Mouse (Mus musculus): Measurements from ENCODE around the gene Zkscan14. TPM values are rescaled to one million over a fixed set of nuclear protein-coding genes. Genes with fewer than 3 reads are reported as not detected.
A peak's percentile ranks its signal among the peaks of the same experiment; 100 is the strongest.

Gene Zkscan14
- total and polyA plus RNA-seq, 2 experiments from 2014 or later, result 6.3 to 9.8 TPM

GRCm38 (mm10) chr5:145166536-145167305 lies 34.9 kb downstream of the Zkscan14 start, which contains the start of the genes Ptcd1 and Cpsf4:
Gene Ptcd1, minus strand, starts transcription at chr5:145167108.
Gene Cpsf4, plus strand, starts transcription at chr5:145167213.
- no peak for TF ChIP-seq CTCF (IDR thresholded peaks at IDR 0.05; ENCODE audit: low read depth)
- peak; percentile 81; the same call in 1 of the 2 replicates for TF ChIP-seq EP300 (IDR thresholded peaks at IDR 0.05; ENCODE audit: low read depth)
- ATAC-seq (ENCODE audit: insufficient read depth, low read depth) (peak; percentile 93), DNase-seq (ENCODE audit: low spot score) (peak; percentile 97)
- Histone ChIP-seq H3K27ac (ENCODE audit: low read depth) (peak within 1 kb of the TSS; percentile 79), H3K4me2 (ENCODE audit: low read depth, low read length) (peak within 1 kb of the TSS; percentile 81), H3K4me1 (ENCODE audit: control insufficient read depth, insufficient read depth) (peaks cover 24% of the 10 kb centered on the region), H3K9me3 (replicated peaks; ENCODE audit: control insufficient read depth, low read length) (no peaks in the 10 kb centered on the region), H3K9ac (replicated peaks; ENCODE audit: low read depth, low read length) (peak within 1 kb of the TSS; percentile 94), H3K4me3 (ENCODE audit: low read depth, low read length) (peak within 1 kb of the TSS; percentile 79), H3K27me3 (ENCODE audit: control insufficient read depth, insufficient read depth, low read length) (no peaks in the 10 kb centered on the region), H3K36me3 (replicated peaks; ENCODE audit: control insufficient read depth, insufficient read depth, low read length) (peaks cover 32% of the 10 kb centered on the region)
- under 1% methylated on average over 47 of the region's 51 CpGs for WGBS

DNA sequence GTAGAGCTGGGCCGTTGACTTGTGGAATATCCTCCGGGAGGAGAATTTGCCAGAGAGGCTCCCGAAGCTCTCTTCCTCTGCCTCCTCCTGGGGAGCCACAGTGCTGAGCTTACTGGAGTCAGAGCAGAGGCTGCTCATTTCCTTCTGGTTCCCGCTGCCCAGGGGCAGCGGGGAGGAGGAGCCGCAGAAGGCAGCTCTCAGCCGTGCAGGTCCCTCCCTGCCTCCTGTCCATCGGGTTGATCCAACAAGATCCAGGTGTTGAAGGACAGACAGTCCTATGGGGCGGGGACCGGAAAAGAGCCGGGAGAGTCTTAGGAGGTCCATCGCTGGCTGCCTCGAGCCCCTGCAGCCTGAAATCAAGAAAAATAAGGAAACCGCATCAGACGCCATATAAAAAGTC lies 36.5 kb downstream of the Zkscan14 start:
- peaks cover 24% of the 10 kb centered on the region for H3K4me1 ChIP-seq (ENCODE audit: control insufficient read depth, insufficient read depth)
- no peak for TF ChIP-seq CTCF (IDR thresholded peaks at IDR 0.05; ENCODE audit: low read depth)
- H3K4me3 ChIP-seq (ENCODE audit: low read depth, low read length), result peak overlapping the region; percentile 12; the same call in 1 of the 2 replicates
- H3K9ac ChIP-seq (replicated peaks; ENCODE audit: low read depth, low read length), result peak overlapping the region; percentile 35; the same call in 1 of the 2 replicates
- no peaks in the 10 kb centered on the region for H3K27me3 ChIP-seq (ENCODE audit: control insufficient read depth, insufficient read depth, low read length)
- H3K9me3 ChIP-seq (replicated peaks; ENCODE audit: control insufficient read depth, low read length), result no peaks in the 10 kb centered on the region
- H3K27ac ChIP-seq (ENCODE audit: low read depth), result peak overlapping the region; percentile 70
- peaks cover 29% of the 10 kb centered on the region; the same call in 1 of the 2 replicates for H3K36me3 ChIP-seq (replicated peaks; ENCODE audit: control insufficient read depth, insufficient read depth, low read length)
- ATAC-seq (ENCODE audit: insufficient read depth, low read depth) (no peak), DNase-seq (ENCODE audit: low spot score) (no peak)
- 74% methylated on average over 15 of the region's 15 CpGs for WGBS
- peak overlapping the region; percentile 46 for H3K4me2 ChIP-seq (ENCODE audit: low read depth, low read length)

GRCm38 (mm10) chr5:145164710-145165109 lies 37.0 kb downstream of the Zkscan14 start:
- peaks cover 24% of the 10 kb centered on the region for H3K4me1 ChIP-seq (ENCODE audit: control insufficient read depth, insufficient read depth)
- no peak for TF ChIP-seq CTCF (IDR thresholded peaks at IDR 0.05; ENCODE audit: low read depth)
- peaks cover 34% of the 10 kb centered on the region for H3K36me3 ChIP-seq (replicated peaks; ENCODE audit: control insufficient read depth, insufficient read depth, low read length)
- peak overlapping the region; percentile 70 for H3K27ac ChIP-seq (ENCODE audit: low read depth)
- H3K4me3 ChIP-seq (ENCODE audit: low read depth, low read length), result peak overlapping the region; percentile 12
- H3K4me2 ChIP-seq (ENCODE audit: low read depth, low read length), result peak overlapping the region; percentile 46
- H3K9ac ChIP-seq (replicated peaks; ENCODE audit: low read depth, low read length), result peak overlapping the region; percentile 35; the same call in 1 of the 2 replicates
- no peaks in the 10 kb centered on the region for H3K9me3 ChIP-seq (replicated peaks; ENCODE audit: control insufficient read depth, low read length)
- no peaks in the 10 kb centered on the region for H3K27me3 ChIP-seq (ENCODE audit: control insufficient read depth, insufficient read depth, low read length)
- ATAC-seq (ENCODE audit: insufficient read depth, low read depth) (no peak), DNase-seq (ENCODE audit: low spot score) (peak; percentile 24)
- WGBS, result 28% methylated on average over 3 of the region's 3 CpGs

GRCm38 (mm10) chr5:145161361-145161760 lies 40.3 kb downstream of the Zkscan14 start:
- H3K4me3 ChIP-seq (ENCODE audit: low read depth, low read length), result no peak overlapping the region
- no peak for DNase-seq (ENCODE audit: low spot score)
- 93% methylated on average over 14 of the region's 14 CpGs for WGBS
- no peak for ATAC-seq (ENCODE audit: insufficient read depth, low read depth)
- H3K4me2 ChIP-seq (ENCODE audit: low read depth, low read length), result no peak overlapping the region
- H3K36me3 ChIP-seq (replicated peaks; ENCODE audit: control insufficient read depth, insufficient read depth, low read length), result peaks cover 63% of the 10 kb centered on the region
- H3K4me1 ChIP-seq (ENCODE audit: control insufficient read depth, insufficient read depth), result peaks cover 12% of the 10 kb centered on the region
- H3K27me3 ChIP-seq (ENCODE audit: control insufficient read depth, insufficient read depth, low read length), result no peaks in the 10 kb centered on the region
- no peak overlapping the region for H3K27ac ChIP-seq (ENCODE audit: low read depth)
- no peaks in the 10 kb centered on the region for H3K9me3 ChIP-seq (replicated peaks; ENCODE audit: control insufficient read depth, low read length)
- no peak for TF ChIP-seq EP300 (IDR thresholded peaks at IDR 0.05; ENCODE audit: low read depth)
- TF ChIP-seq CTCF (IDR thresholded peaks at IDR 0.05; ENCODE audit: low read depth), result no peak
- H3K9ac ChIP-seq (replicated peaks; ENCODE audit: low read depth, low read length), result no peak overlapping the region

GRCm38 (mm10) chr5:145152690-145153089 lies 49.0 kb downstream of the Zkscan14 start:
- Histone ChIP-seq H3K4me3 (ENCODE audit: low read depth, low read length) (no peak overlapping the region), H3K4me2 (ENCODE audit: low read depth, low read length) (no peak overlapping the region), H3K27me3 (ENCODE audit: control insufficient read depth, insufficient read depth, low read length) (no peaks in the 10 kb centered on the region), H3K9me3 (replicated peaks; ENCODE audit: control insufficient read depth, low read length) (no peaks in the 10 kb centered on the region), H3K9ac (replicated peaks; ENCODE audit: low read depth, low read length) (no peak overlapping the region), H3K4me1 (ENCODE audit: control insufficient read depth, insufficient read depth) (no peaks in the 10 kb centered on the region), H3K27ac (ENCODE audit: low read depth) (no peak overlapping the region), H3K36me3 (replicated peaks; ENCODE audit: control insufficient read depth, insufficient read depth, low read length) (peaks cover 93% of the 10 kb centered on the region)
- no peak for DNase-seq (ENCODE audit: low spot score)
- ATAC-seq (ENCODE audit: insufficient read depth, low read depth), result no peak
- 90% methylated on average over 5 of the region's 5 CpGs for WGBS
- TF ChIP-seq EP300 (IDR thresholded peaks at IDR 0.05; ENCODE audit: low read depth) (no peak), CTCF (IDR thresholded peaks at IDR 0.05; ENCODE audit: low read depth) (no peak)
